Mouse (Mus musculus) hindlimb bud, embryonic 11.5 days (tissue): ENCODE results near the gene Fam173b.
"Not testable (repeated sequence)": the region's sequence is repeated elsewhere in the genome, so short reads cannot be mapped to it uniquely, and the experiment has no call there.

ENCODE experiments used
- DNase-seq: peaks from one replicate; pipeline ENCODE4 v3.0.0-alpha.2; 2012; ENCODE audit warnings: low read depth, low spot score; ENCODE audit errors: extremely low spot score

Gene Fam173b

GRCm38 (mm10) chr15:31601646-31602374, at the start of gene Fam173b, which contains the start of gene Cct5:
Gene Fam173b (plus strand): TSS chr15:31601852.
Gene Cct5 (minus strand): TSS chr15:31601804.
- DNase-seq: peak; percentile 97

- DNase-seq: no peak
Observed at GRCm38 (mm10) chr15:31554855-31555254, 46.8 kb upstream of the Fam173b start.

- DNase-seq: no peak
Observed at GRCm38 (mm10) chr15:31561390-31561789, 40.3 kb upstream of the Fam173b start.

GRCm38 (mm10) chr15:31561976-31562375, 39.7 kb upstream of the Fam173b start:
- DNase-seq: no peak

GRCm38 (mm10) chr15:31562847-31563246, 38.8 kb upstream of the Fam173b start:
- no peak for DNase-seq

GRCm38 (mm10) chr15:31563577-31564546, 37.8 kb upstream of the Fam173b start:
- DNase-seq: no peak

GRCm38 (mm10) chr15:31565184-31565583, 36.5 kb upstream of the Fam173b start, which contains the start of gene Cmbl:
Gene Cmbl (plus strand): TSS chr15:31565389.
- no peak for DNase-seq

GRCm38 (mm10) chr15:31565786-31566185, 35.9 kb upstream of the Fam173b start:
- DNase-seq: no peak

GRCm38 (mm10) chr15:31567431-31567830, 34.2 kb upstream of the Fam173b start:
- DNase-seq: no peak

GRCm38 (mm10) chr15:31568581-31568996, 33.1 kb upstream of the Fam173b start:
- no peak for DNase-seq

- DNase-seq: no peak
Observed at GRCm38 (mm10) chr15:31569325-31570022, 32.2 kb upstream of the Fam173b start.

GRCm38 (mm10) chr15:31570959-31571358, 30.7 kb upstream of the Fam173b start:
- no peak for DNase-seq

- no peak for DNase-seq
Observed at GRCm38 (mm10) chr15:31571906-31572722, 29.5 kb upstream of the Fam173b start.

- no peak for DNase-seq
Observed at GRCm38 (mm10) chr15:31573287-31573686, 28.4 kb upstream of the Fam173b start.

- DNase-seq: no peak
Observed at GRCm38 (mm10) chr15:31573692-31574091, 28.0 kb upstream of the Fam173b start.

GRCm38 (mm10) chr15:31576076-31576475, 25.6 kb upstream of the Fam173b start:
- DNase-seq: no peak

- not testable (repeated sequence) for DNase-seq
Observed at GRCm38 (mm10) chr15:31581086-31581485, 20.6 kb upstream of the Fam173b start.

- DNase-seq: no peak
Observed at GRCm38 (mm10) chr15:31583304-31584085, 18.2 kb upstream of the Fam173b start.

- no peak for DNase-seq
Observed at GRCm38 (mm10) chr15:31585238-31585637, 16.4 kb upstream of the Fam173b start.
